Mouse (Mus musculus): Measurements from ENCODE around the gene Fblim1. TPM values are rescaled to one million over a fixed set of nuclear protein-coding genes. Genes with fewer than 3 reads are reported as not detected.

Fblim1 gene
- polyA plus RNA-seq, 1 experiment from 2014 or later, result 77.2 TPM

- no peak overlapping the region for H3K27ac ChIP-seq (ENCODE audit: low read length)
- no peak overlapping the region for H3K4me3 ChIP-seq (replicated peaks; ENCODE audit: low read length)
- peaks cover 22% of the 10 kb centered on the region for H3K4me1 ChIP-seq (ENCODE audit: control insufficient read depth, insufficient read depth, low read length)
- H3K9me3 ChIP-seq (replicated peaks; ENCODE audit: control insufficient read depth, low read length), result no peaks in the 10 kb centered on the region
- peak overlapping the region; percentile 7; the same call in 1 of the 2 replicates for H3K9ac ChIP-seq (ENCODE audit: low read length)
- WGBS, result 74% methylated on average over 8 of the region's 8 CpGs
- H3K27me3 ChIP-seq (ENCODE audit: control insufficient read depth, insufficient read depth, low read length), result no peaks in the 10 kb centered on the region
- ATAC-seq (ENCODE audit: insufficient read depth, low FRiP score), result no peak
- H3K4me2 ChIP-seq (ENCODE audit: low read depth, low read length), result no peak overlapping the region
- H3K36me3 ChIP-seq (ENCODE audit: control insufficient read depth, insufficient read depth, low read length), result peaks cover 5% of the 10 kb centered on the region; the same call in 1 of the 2 replicates
Measured at GRCm38 (mm10) chr4:141622091-141622490, 16.2 kb upstream of the Fblim1 start.

- Histone ChIP-seq H3K36me3 (ENCODE audit: control insufficient read depth, insufficient read depth, low read length) (peaks cover 2% of the 10 kb centered on the region; the same call in 1 of the 2 replicates), H3K27me3 (ENCODE audit: control insufficient read depth, insufficient read depth, low read length) (no peaks in the 10 kb centered on the region), H3K27ac (ENCODE audit: low read length) (no peak overlapping the region), H3K4me3 (replicated peaks; ENCODE audit: low read length) (no peak overlapping the region), H3K9me3 (replicated peaks; ENCODE audit: control insufficient read depth, low read length) (no peaks in the 10 kb centered on the region), H3K4me2 (ENCODE audit: low read depth, low read length) (no peak overlapping the region), H3K9ac (ENCODE audit: low read length) (no peak overlapping the region), H3K4me1 (ENCODE audit: control insufficient read depth, insufficient read depth, low read length) (peaks cover 22% of the 10 kb centered on the region)
- 82% methylated on average over 8 of the region's 8 CpGs for WGBS
- no peak for ATAC-seq (ENCODE audit: insufficient read depth, low FRiP score)
Measured at GRCm38 (mm10) chr4:141621297-141621696, 15.4 kb upstream of the Fblim1 start.

- H3K27ac ChIP-seq (ENCODE audit: low read length), result no peak overlapping the region
- H3K9me3 ChIP-seq (replicated peaks; ENCODE audit: control insufficient read depth, low read length), result no peaks in the 10 kb centered on the region
- peaks cover 22% of the 10 kb centered on the region for H3K4me1 ChIP-seq (ENCODE audit: control insufficient read depth, insufficient read depth, low read length)
- no peak for ATAC-seq (ENCODE audit: insufficient read depth, low FRiP score)
- no peak overlapping the region for H3K4me3 ChIP-seq (replicated peaks; ENCODE audit: low read length)
- H3K27me3 ChIP-seq (ENCODE audit: control insufficient read depth, insufficient read depth, low read length), result no peaks in the 10 kb centered on the region
- H3K9ac ChIP-seq (ENCODE audit: low read length), result 0 out of 2 replicates have a peak overlapping the region, but pooled peaks have one; percentile 16
- no peaks in the 10 kb centered on the region for H3K36me3 ChIP-seq (ENCODE audit: control insufficient read depth, insufficient read depth, low read length)
- H3K4me2 ChIP-seq (ENCODE audit: low read depth, low read length), result no peak overlapping the region
- 87% methylated on average over 9 of the region's 9 CpGs for WGBS
Measured at GRCm38 (mm10) chr4:141619299-141619883, 13.5 kb upstream of the Fblim1 start.

- Histone ChIP-seq H3K4me2 (ENCODE audit: low read depth, low read length) (peak within 1 kb of the TSS; percentile 59), H3K27me3 (ENCODE audit: control insufficient read depth, insufficient read depth, low read length) (no peaks in the 10 kb centered on the region), H3K4me1 (ENCODE audit: control insufficient read depth, insufficient read depth, low read length) (peaks cover 18% of the 10 kb centered on the region), H3K36me3 (ENCODE audit: control insufficient read depth, insufficient read depth, low read length) (no peaks in the 10 kb centered on the region), H3K9ac (ENCODE audit: low read length) (peak within 1 kb of the TSS; percentile 64), H3K9me3 (replicated peaks; ENCODE audit: control insufficient read depth, low read length) (no peaks in the 10 kb centered on the region), H3K27ac (ENCODE audit: low read length) (0 out of 2 replicates have a peak within 1 kb of the TSS, but pooled peaks have one; percentile 14), H3K4me3 (replicated peaks; ENCODE audit: low read length) (peak within 1 kb of the TSS; percentile 35)
- no peak for ATAC-seq (ENCODE audit: insufficient read depth, low FRiP score)
- 26% methylated on average over 20 of the region's 20 CpGs for WGBS
Measured at GRCm38 (mm10) chr4:141618565-141619243, 12.8 kb upstream of the Fblim1 start, which contains the start of gene Tmem82. TSS of gene Tmem82 (minus strand) at chr4:141618633.

- 0 out of 2 replicates have a peak overlapping the region, but pooled peaks have one; percentile 14 for H3K27ac ChIP-seq (ENCODE audit: low read length)
- no peaks in the 10 kb centered on the region for H3K27me3 ChIP-seq (ENCODE audit: control insufficient read depth, insufficient read depth, low read length)
- peak; percentile 31; the same call in 1 of the 2 replicates for ATAC-seq (ENCODE audit: insufficient read depth, low FRiP score)
- no peaks in the 10 kb centered on the region for H3K36me3 ChIP-seq (ENCODE audit: control insufficient read depth, insufficient read depth, low read length)
- peak overlapping the region; percentile 64 for H3K9ac ChIP-seq (ENCODE audit: low read length)
- H3K4me2 ChIP-seq (ENCODE audit: low read depth, low read length), result peak overlapping the region; percentile 59
- peak overlapping the region; percentile 35 for H3K4me3 ChIP-seq (replicated peaks; ENCODE audit: low read length)
- peaks cover 15% of the 10 kb centered on the region for H3K4me1 ChIP-seq (ENCODE audit: control insufficient read depth, insufficient read depth, low read length)
- WGBS, result 14% methylated on average over 22 of the region's 22 CpGs
- H3K9me3 ChIP-seq (replicated peaks; ENCODE audit: control insufficient read depth, low read length), result no peaks in the 10 kb centered on the region
Measured at GRCm38 (mm10) chr4:141617863-141618564, 12.1 kb upstream of the Fblim1 start.

- H3K4me1 ChIP-seq (ENCODE audit: control insufficient read depth, insufficient read depth, low read length), result peaks cover 15% of the 10 kb centered on the region
- no peaks in the 10 kb centered on the region for H3K9me3 ChIP-seq (replicated peaks; ENCODE audit: control insufficient read depth, low read length)
- H3K4me2 ChIP-seq (ENCODE audit: low read depth, low read length), result peak overlapping the region; percentile 59
- 7% methylated on average over 20 of the region's 20 CpGs for WGBS
- H3K27me3 ChIP-seq (ENCODE audit: control insufficient read depth, insufficient read depth, low read length), result no peaks in the 10 kb centered on the region
- H3K4me3 ChIP-seq (replicated peaks; ENCODE audit: low read length), result peak overlapping the region; percentile 35
- peak overlapping the region; percentile 64 for H3K9ac ChIP-seq (ENCODE audit: low read length)
- H3K27ac ChIP-seq (ENCODE audit: low read length), result 0 out of 2 replicates have a peak overlapping the region, but pooled peaks have one; percentile 14
- H3K36me3 ChIP-seq (ENCODE audit: control insufficient read depth, insufficient read depth, low read length), result no peaks in the 10 kb centered on the region
- ATAC-seq (ENCODE audit: insufficient read depth, low FRiP score), result peak; percentile 15; the same call in 1 of the 2 replicates
Measured at GRCm38 (mm10) chr4:141617299-141617698, 11.4 kb upstream of the Fblim1 start.

GRCm38 (mm10) chr4:141616811-141617210, 10.9 kb upstream of the Fblim1 start:
- Histone ChIP-seq H3K4me3 (replicated peaks; ENCODE audit: low read length) (no peak overlapping the region), H3K27me3 (ENCODE audit: control insufficient read depth, insufficient read depth, low read length) (no peaks in the 10 kb centered on the region), H3K4me2 (ENCODE audit: low read depth, low read length) (no peak overlapping the region), H3K4me1 (ENCODE audit: control insufficient read depth, insufficient read depth, low read length) (peaks cover 15% of the 10 kb centered on the region), H3K9me3 (replicated peaks; ENCODE audit: control insufficient read depth, low read length) (no peaks in the 10 kb centered on the region), H3K27ac (ENCODE audit: low read length) (no peak overlapping the region), H3K9ac (ENCODE audit: low read length) (no peak overlapping the region), H3K36me3 (ENCODE audit: control insufficient read depth, insufficient read depth, low read length) (no peaks in the 10 kb centered on the region)
- ATAC-seq (ENCODE audit: insufficient read depth, low FRiP score), result no peak
- 74% methylated on average over 6 of the region's 6 CpGs for WGBS

- no peak overlapping the region for H3K4me2 ChIP-seq (ENCODE audit: low read depth, low read length)
- no peaks in the 10 kb centered on the region for H3K27me3 ChIP-seq (ENCODE audit: control insufficient read depth, insufficient read depth, low read length)
- no peaks in the 10 kb centered on the region for H3K9me3 ChIP-seq (replicated peaks; ENCODE audit: control insufficient read depth, low read length)
- H3K4me3 ChIP-seq (replicated peaks; ENCODE audit: low read length), result no peak overlapping the region
- WGBS, result 81% methylated on average over 14 of the region's 14 CpGs
- H3K9ac ChIP-seq (ENCODE audit: low read length), result no peak overlapping the region
- ATAC-seq (ENCODE audit: insufficient read depth, low FRiP score), result no peak
- no peaks in the 10 kb centered on the region for H3K36me3 ChIP-seq (ENCODE audit: control insufficient read depth, insufficient read depth, low read length)
- peaks cover 15% of the 10 kb centered on the region for H3K4me1 ChIP-seq (ENCODE audit: control insufficient read depth, insufficient read depth, low read length)
- H3K27ac ChIP-seq (ENCODE audit: low read length), result no peak overlapping the region
Measured at GRCm38 (mm10) chr4:141614946-141615345, 9.1 kb upstream of the Fblim1 start.

- H3K27me3 ChIP-seq (ENCODE audit: control insufficient read depth, insufficient read depth, low read length), result no peaks in the 10 kb centered on the region
- H3K4me1 ChIP-seq (ENCODE audit: control insufficient read depth, insufficient read depth, low read length), result peaks cover 5% of the 10 kb centered on the region; the same call in 1 of the 2 replicates
- 69% methylated on average over 6 of the region's 6 CpGs for WGBS
- no peak overlapping the region for H3K9ac ChIP-seq (ENCODE audit: low read length)
- H3K27ac ChIP-seq (ENCODE audit: low read length), result no peak overlapping the region
- H3K9me3 ChIP-seq (replicated peaks; ENCODE audit: control insufficient read depth, low read length), result no peaks in the 10 kb centered on the region
- no peaks in the 10 kb centered on the region for H3K36me3 ChIP-seq (ENCODE audit: control insufficient read depth, insufficient read depth, low read length)
- H3K4me3 ChIP-seq (replicated peaks; ENCODE audit: low read length), result no peak overlapping the region
- no peak overlapping the region for H3K4me2 ChIP-seq (ENCODE audit: low read depth, low read length)
- ATAC-seq (ENCODE audit: insufficient read depth, low FRiP score), result no peak
Measured at GRCm38 (mm10) chr4:141609538-141609937, 3.6 kb upstream of the Fblim1 start.

Data from stomach, embryonic 16.5 days (tissue).